Mouse (Mus musculus) forebrain, embryonic 11.5 days (tissue): Measurements from ENCODE around the gene Smyd1. TPM values are rescaled to one million over a fixed set of nuclear protein-coding genes. Genes with fewer than 3 reads are reported as not detected.

Source experiments
- ATAC-seq: fragments of 200-750 bp; cut with Nextera tagmentation; replicated peaks from 2 replicates; pipeline ENCODE4 v1.8.0; 2017; ENCODE audit warnings: moderate TSS enrichment; ENCODE audit not compliant: low FRiP score
- DNase-seq: peaks from one replicate; pipeline ENCODE4 v3.0.0-alpha.2; 2017; ENCODE audit warnings: low spot score
- H3K27ac ChIP-seq: fragments of 300-500 bp; sonication (generic); 2 replicates; pipeline ENCODE4 v1.5.1; 2014; ENCODE audit warnings: low read depth, low read length
- H3K27me3 ChIP-seq: fragments of 300-500 bp; sonication (generic); 2 replicates; pipeline ENCODE4 v1.6.1; 2014; ENCODE audit warnings: mild to moderate bottlenecking, low read length, mixed read lengths; ENCODE audit not compliant: control insufficient read depth, insufficient read depth
- H3K36me3 ChIP-seq: fragments of 300-500 bp; sonication (generic); 2 replicates; pipeline ENCODE4 v1.6.1; 2014; ENCODE audit warnings: mild to moderate bottlenecking, low read length, moderate library complexity, mixed read lengths; ENCODE audit not compliant: control insufficient read depth, insufficient read depth
- H3K4me1 ChIP-seq: fragments of 300-500 bp; sonication (generic); replicated peaks from 2 replicates; pipeline ENCODE4 v1.6.1; 2014; ENCODE audit warnings: low read length, mixed read lengths; ENCODE audit not compliant: control insufficient read depth, insufficient read depth
- H3K4me2 ChIP-seq: fragments of 300-500 bp; sonication (generic); 2 replicates; pipeline ENCODE4 v1.6.1; 2014; ENCODE audit warnings: low read depth, mild to moderate bottlenecking, low read length, moderate library complexity, mixed read lengths; ENCODE audit not compliant: severe bottlenecking
- H3K4me3 ChIP-seq: fragments of 300-500 bp; sonication (generic); 2 replicates; pipeline ENCODE4 v1.5.1; 2014; ENCODE audit warnings: low read depth, low read length
- H3K9ac ChIP-seq: fragments of 300-500 bp; sonication (generic); 2 replicates; pipeline ENCODE4 v1.6.1; 2014; ENCODE audit warnings: low read length
- H3K9me3 ChIP-seq: fragments of 300-500 bp; sonication (generic); 2 replicates; pipeline ENCODE4 v1.6.1; 2016; ENCODE audit warnings: low read length, mixed read lengths; ENCODE audit not compliant: control insufficient read depth
- WGBS: fragments of 180-500 bp; shearing (Covaris S2); extraction: QIAGEN DNeasy Blood & Tissue Kit; methylation state at CpG from one replicate; pipeline ENCODE4 v1.1.7; 2014; 5-methylcytosine and 5-hydroxymethylcytosine counted together
- polyA plus RNA-seq: library from polyadenylated mRNA; unstranded; fragments of >200 nt; fragmentation: Nextera tagmentation; extraction: Ambion mirVana; gene quantifications from 2 replicates; pipeline ENCODE4 v1.2.1, GENCODE M21; 2014

The Smyd1 gene
- polyA plus RNA-seq, 1 experiment from 2014 or later = 0.17 TPM

- H3K9me3 ChIP-seq = no peaks in the 10 kb centered on the region
- H3K36me3 ChIP-seq = no peaks in the 10 kb centered on the region
- H3K27me3 ChIP-seq = no peaks in the 10 kb centered on the region
- no peak for ATAC-seq
- no peak for DNase-seq
- WGBS = 91% methylated on average over 4 of the region's 4 CpGs
- no peak within 1 kb of the TSS for H3K4me3 ChIP-seq
- no peak within 1 kb of the TSS for H3K4me2 ChIP-seq
- H3K4me1 ChIP-seq = no peaks in the 10 kb centered on the region
- no peak within 1 kb of the TSS for H3K9ac ChIP-seq
- no peak within 1 kb of the TSS for H3K27ac ChIP-seq
These were observed 122.4 kb downstream of the Smyd1 start, which contains the start of gene Fabp1 for GRCm38 (mm10) chr6:71199612-71200011. Gene Fabp1 (plus strand): TSS chr6:71199827.

DNA sequence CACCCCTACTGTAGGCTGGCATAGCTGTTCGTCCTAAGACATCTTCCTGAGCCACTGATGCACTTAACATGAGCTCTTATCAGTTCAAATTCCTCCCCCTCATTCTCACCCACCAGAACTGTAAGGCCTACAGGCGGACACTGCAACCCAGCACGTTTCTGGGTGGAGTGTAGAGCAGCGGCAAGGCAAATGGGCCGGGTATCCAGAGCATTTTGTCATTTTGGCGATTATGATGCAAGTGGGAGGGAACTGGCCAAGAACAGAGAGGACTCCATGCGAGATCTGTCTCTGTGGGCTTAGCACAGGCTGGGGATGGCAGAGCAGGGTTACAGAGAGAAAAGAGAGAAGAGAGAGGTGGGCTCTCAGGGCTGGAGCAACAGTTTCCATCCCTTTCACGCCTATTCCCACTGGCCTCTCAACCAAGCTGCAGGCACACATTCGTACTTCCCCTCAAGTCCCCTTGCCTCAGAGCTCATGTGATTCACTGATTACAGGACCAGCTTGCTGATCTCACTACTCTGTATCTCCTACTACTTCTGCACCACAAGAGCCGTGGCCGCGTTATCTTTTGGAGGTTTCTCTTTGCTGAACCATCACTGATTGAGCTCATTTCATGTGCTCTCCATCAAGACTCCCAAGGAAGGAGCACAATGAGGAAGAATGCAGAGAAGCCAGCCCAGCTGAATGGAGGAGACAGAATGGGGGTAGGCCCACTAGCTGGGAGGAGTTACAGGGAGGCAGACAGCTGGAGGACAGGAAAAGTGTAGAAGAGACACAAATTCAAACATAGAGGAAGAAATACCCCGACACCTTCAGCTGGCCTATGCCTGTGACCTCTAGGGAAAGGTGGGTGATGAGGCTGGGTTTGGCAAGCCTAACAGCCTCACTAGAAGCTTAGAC, 124.1 kb downstream of the Smyd1 start:
- Histone ChIP-seq H3K36me3 (no peaks in the 10 kb centered on the region), H3K4me3 (no peak overlapping the region), H3K27ac (no peak overlapping the region), H3K9me3 (no peaks in the 10 kb centered on the region), H3K27me3 (no peaks in the 10 kb centered on the region), H3K9ac (no peak overlapping the region), H3K4me2 (no peak overlapping the region), H3K4me1 (no peaks in the 10 kb centered on the region)
- no peak for DNase-seq
- 85% methylated on average over 13 of the region's 13 CpGs for WGBS
- ATAC-seq = no peak

DNA sequence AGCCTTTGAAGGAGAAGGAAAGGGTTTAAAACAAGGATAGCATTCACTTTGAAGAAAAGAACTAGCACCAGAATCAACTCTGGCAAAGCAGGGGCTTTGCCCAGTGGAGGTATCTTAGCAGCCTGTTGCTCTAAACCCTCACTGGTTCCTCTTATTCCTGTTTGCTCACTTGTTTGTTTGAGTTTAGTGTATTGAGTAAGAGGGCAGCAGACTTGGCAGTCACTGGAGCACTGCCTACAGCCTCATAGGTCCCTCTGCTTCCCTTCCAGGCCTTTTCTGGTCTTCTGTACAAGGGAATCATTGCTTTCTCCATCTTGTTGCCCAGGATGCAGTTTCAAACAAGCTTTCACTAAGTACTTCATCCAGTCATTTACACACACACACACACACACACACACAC, 125.9 kb downstream of the Smyd1 start:
- Histone ChIP-seq H3K27ac (no peak overlapping the region), H3K9me3 (no peaks in the 10 kb centered on the region), H3K4me2 (no peak overlapping the region), H3K27me3 (no peaks in the 10 kb centered on the region), H3K9ac (no peak overlapping the region), H3K4me1 (no peaks in the 10 kb centered on the region), H3K36me3 (no peaks in the 10 kb centered on the region), H3K4me3 (no peak overlapping the region)
- ATAC-seq (no peak), DNase-seq (no peak)

DNA sequence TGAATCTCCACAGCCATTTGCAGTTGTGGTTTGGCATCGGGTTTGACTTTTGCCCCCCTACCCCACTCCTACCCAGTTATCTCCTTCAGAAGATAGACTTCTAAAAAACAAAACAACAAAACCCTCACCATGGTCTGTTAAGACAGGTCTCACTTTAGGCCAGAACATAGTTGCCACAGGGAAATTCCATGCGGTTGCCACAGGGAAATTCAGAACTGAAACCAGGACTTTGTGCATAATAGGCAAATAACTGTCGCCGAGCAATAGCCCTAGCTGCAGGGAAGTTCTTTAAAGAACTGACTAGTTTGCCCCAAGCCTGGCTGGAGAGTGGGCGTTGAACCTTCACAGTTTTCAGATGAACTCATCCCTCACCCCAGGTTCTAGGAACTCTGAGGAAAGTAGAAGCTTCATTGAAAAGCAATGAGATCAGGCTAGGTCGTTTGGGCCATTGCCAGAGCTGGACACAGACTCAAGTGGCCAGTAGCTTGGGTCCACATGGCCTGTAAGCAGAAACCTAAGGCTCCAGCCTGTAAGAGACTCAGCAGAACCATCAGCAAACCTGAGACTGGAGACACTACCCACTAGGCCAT, 128.8 kb downstream of the Smyd1 start:
- no peak for ATAC-seq
- no peak for DNase-seq
- H3K36me3 ChIP-seq = no peaks in the 10 kb centered on the region
- no peak overlapping the region for H3K4me3 ChIP-seq
- no peak overlapping the region for H3K4me2 ChIP-seq
- no peaks in the 10 kb centered on the region for H3K27me3 ChIP-seq
- no peak overlapping the region for H3K9ac ChIP-seq
- H3K9me3 ChIP-seq = no peaks in the 10 kb centered on the region
- WGBS = 86% methylated on average over 6 of the region's 6 CpGs
- no peak overlapping the region for H3K27ac ChIP-seq
- no peaks in the 10 kb centered on the region for H3K4me1 ChIP-seq

- 82% methylated on average over 2 of the region's 2 CpGs for WGBS
- Histone ChIP-seq H3K9ac (no peak overlapping the region), H3K36me3 (no peaks in the 10 kb centered on the region), H3K4me3 (no peak overlapping the region), H3K27me3 (no peaks in the 10 kb centered on the region), H3K4me2 (no peak overlapping the region), H3K9me3 (no peaks in the 10 kb centered on the region), H3K27ac (no peak overlapping the region), H3K4me1 (no peaks in the 10 kb centered on the region)
- no peak for DNase-seq
- no peak for ATAC-seq
These were observed 131.5 kb downstream of the Smyd1 start for GRCm38 (mm10) chr6:71190501-71190900.

DNA sequence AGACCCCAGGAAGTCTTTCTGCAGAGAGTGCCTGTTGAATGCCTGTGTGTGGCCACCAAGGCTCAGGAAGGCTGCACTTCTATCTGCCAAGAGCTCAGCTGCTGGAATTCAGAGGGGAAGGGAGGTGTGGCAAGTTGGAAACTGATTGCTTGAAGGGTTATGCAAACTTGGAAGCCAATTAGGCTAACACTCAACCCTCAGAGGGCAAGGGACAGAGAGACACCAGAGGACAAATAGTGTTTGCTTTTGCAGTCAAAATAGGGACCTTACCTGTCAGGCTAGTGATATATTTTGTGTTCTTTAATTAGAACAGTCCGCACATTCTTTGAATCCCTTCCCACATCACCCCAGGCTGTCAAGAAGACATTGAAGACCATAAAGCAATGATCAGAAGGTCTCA, 132.5 kb downstream of the Smyd1 start:
- H3K36me3 ChIP-seq = no peaks in the 10 kb centered on the region
- no peaks in the 10 kb centered on the region for H3K4me1 ChIP-seq
- no peak for DNase-seq
- no peaks in the 10 kb centered on the region for H3K9me3 ChIP-seq
- H3K4me3 ChIP-seq = no peak overlapping the region
- no peaks in the 10 kb centered on the region for H3K27me3 ChIP-seq
- no peak for ATAC-seq
- 83% methylated on average over 1 of the region's 1 CpGs for WGBS
- no peak overlapping the region for H3K9ac ChIP-seq
- no peak overlapping the region for H3K4me2 ChIP-seq
- H3K27ac ChIP-seq = no peak overlapping the region

DNA sequence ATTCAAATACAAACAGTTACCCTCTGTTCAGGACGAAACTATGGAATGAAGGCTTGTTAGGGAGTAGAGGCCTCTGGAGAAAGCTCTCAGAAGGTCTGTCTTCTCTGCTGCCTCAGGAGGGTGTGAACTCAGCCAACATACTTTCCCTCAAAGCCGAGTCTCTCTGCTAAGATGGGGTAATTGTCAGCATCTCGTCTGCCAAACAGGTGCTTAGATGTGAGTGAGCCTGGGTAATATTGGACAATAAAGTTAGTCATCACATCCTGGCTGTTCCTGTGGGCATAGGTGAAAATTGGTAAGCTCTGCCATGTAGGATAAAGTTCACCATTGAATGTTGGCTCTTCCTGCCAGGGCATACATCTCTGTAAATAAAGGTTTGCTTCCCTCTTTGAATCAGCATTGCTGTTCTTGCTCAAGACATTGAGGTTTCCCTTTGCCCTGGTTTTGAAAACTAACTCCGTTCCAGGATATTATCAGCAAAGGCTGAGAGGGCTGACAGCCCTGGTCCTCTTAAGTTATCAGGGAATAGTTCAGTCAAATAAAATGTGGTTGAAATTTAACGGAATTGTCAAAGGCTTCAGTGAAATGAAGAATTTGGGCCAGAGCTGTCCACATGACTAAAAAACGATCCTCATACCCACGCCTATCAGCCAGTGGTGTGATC, 137.0 kb downstream of the Smyd1 start:
- no peaks in the 10 kb centered on the region for H3K27me3 ChIP-seq
- H3K4me3 ChIP-seq = no peak overlapping the region
- no peak overlapping the region for H3K4me2 ChIP-seq
- DNase-seq (no peak), ATAC-seq (no peak)
- H3K27ac ChIP-seq = no peak overlapping the region
- H3K4me1 ChIP-seq = no peaks in the 10 kb centered on the region
- H3K36me3 ChIP-seq = no peaks in the 10 kb centered on the region
- WGBS = 84% methylated on average over 7 of the region's 7 CpGs
- H3K9ac ChIP-seq = no peak overlapping the region
- H3K9me3 ChIP-seq = no peaks in the 10 kb centered on the region

GRCm38 (mm10) chr6:71180596-71180995, 141.4 kb downstream of the Smyd1 start:
- no peaks in the 10 kb centered on the region for H3K27me3 ChIP-seq
- H3K4me1 ChIP-seq = no peaks in the 10 kb centered on the region
- H3K4me2 ChIP-seq = no peak overlapping the region
- no peak overlapping the region for H3K9ac ChIP-seq
- H3K4me3 ChIP-seq = no peak overlapping the region
- H3K27ac ChIP-seq = no peak overlapping the region
- no peak for ATAC-seq
- WGBS = 86% methylated on average over 1 of the region's 1 CpGs
- no peaks in the 10 kb centered on the region for H3K36me3 ChIP-seq
- H3K9me3 ChIP-seq = no peaks in the 10 kb centered on the region
- DNase-seq = no peak
